Mouse (Mus musculus): ENCODE results near the gene Ascc1. TPM values are rescaled to one million over a fixed set of nuclear protein-coding genes. Genes with fewer than 3 reads are reported as not detected.
A peak's percentile ranks its signal among the peaks of the same experiment; 100 is the strongest.

The Ascc1 gene
- total and polyA plus RNA-seq, 2 experiments, result 10.8 to 12.9 TPM

- 97% methylated on average over 10 of the region's 10 CpGs for WGBS
Measured at GRCm38 (mm10) chr10:60050581-60050980, 48.0 kb downstream of the Ascc1 start.

DNA sequence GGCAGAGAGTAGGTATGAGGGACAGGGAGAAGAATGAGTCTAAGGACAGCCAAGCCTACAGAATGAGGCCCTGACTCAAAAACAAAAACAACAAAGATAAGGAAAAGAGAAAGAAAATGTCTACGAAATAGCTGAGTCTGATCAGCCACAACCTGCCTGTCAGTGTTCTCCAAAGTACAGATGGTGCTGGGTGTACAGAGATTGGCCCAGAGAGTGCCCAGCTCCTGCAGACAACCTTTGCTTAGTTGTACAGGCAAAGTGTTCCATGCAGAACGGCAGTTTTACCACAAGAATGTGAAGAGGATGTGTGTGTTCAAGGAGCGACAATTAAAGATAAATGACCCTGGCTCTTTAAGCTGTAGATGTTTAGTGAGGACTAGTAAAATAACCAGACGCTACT, 50.5 kb downstream of the Ascc1 start:
- H3K79me2 ChIP-seq (ENCODE audit: control insufficient read depth, insufficient read depth, low read length), result no peaks in the 10 kb centered on the region; the same call in 1 of the 2 replicates

More at GRCm38 (mm10) chr10:60050581-60050980, 48.0 kb downstream of the Ascc1 start:
- Histone ChIP-seq H3K9ac (ENCODE audit: low read depth, low read length) (no peak overlapping the region), H3K4me3 (ENCODE audit: insufficient read depth, low read depth, low read length) (no peak overlapping the region), H3K4me1 (ENCODE audit: control insufficient read depth, insufficient read depth, low read length) (no peaks in the 10 kb centered on the region), H3K27me3 (ENCODE audit: control insufficient read depth, insufficient read depth, low read length) (no peaks in the 10 kb centered on the region), H3K27ac (replicated peaks; ENCODE audit: insufficient read depth, low read depth, low read length) (no peak overlapping the region), H3K36me3 (ENCODE audit: control insufficient read depth, insufficient read depth, low read length) (peaks cover 4% of the 10 kb centered on the region), H3K79me2 (ENCODE audit: control insufficient read depth, insufficient read depth, low read length) (no peaks in the 10 kb centered on the region; the same call in 1 of the 2 replicates)
- no peak for TF ChIP-seq POLR2A (IDR thresholded peaks at IDR 0.05; ENCODE audit: extremely low read depth, insufficient read depth, low read length)
- no peak for TF ChIP-seq CTCF (IDR thresholded peaks at IDR 0.05; ENCODE audit: low read depth, low read length)
- DNase-seq (ENCODE audit: extremely low read depth, low read depth, low spot score), result no peak

GRCm38 (mm10) chr10:60062173-60062572, 59.6 kb downstream of the Ascc1 start:
- 89% methylated on average over 5 of the region's 5 CpGs for WGBS
- H3K9ac ChIP-seq (ENCODE audit: low read depth, low read length), result no peak overlapping the region
- H3K4me3 ChIP-seq (ENCODE audit: insufficient read depth, low read depth, low read length), result no peak overlapping the region
- TF ChIP-seq CTCF (IDR thresholded peaks at IDR 0.05; ENCODE audit: low read depth, low read length), result no peak
- no peak for TF ChIP-seq POLR2A (IDR thresholded peaks at IDR 0.05; ENCODE audit: extremely low read depth, insufficient read depth, low read length)
- no peaks in the 10 kb centered on the region for H3K79me2 ChIP-seq (ENCODE audit: control insufficient read depth, insufficient read depth, low read length)
- no peak for DNase-seq (ENCODE audit: extremely low read depth, low read depth, low spot score)
- no peaks in the 10 kb centered on the region for H3K4me1 ChIP-seq (ENCODE audit: control insufficient read depth, insufficient read depth, low read length)
- H3K27ac ChIP-seq (replicated peaks; ENCODE audit: insufficient read depth, low read depth, low read length), result no peak overlapping the region
- H3K36me3 ChIP-seq (ENCODE audit: control insufficient read depth, insufficient read depth, low read length), result peaks cover 2% of the 10 kb centered on the region; the same call in 1 of the 2 replicates
- H3K27me3 ChIP-seq (ENCODE audit: control insufficient read depth, insufficient read depth, low read length), result no peaks in the 10 kb centered on the region

More for the DNA sequence above, 50.5 kb downstream of the Ascc1 start:
- H3K9ac ChIP-seq (ENCODE audit: low read depth, low read length), result no peak overlapping the region
- no peak overlapping the region for H3K4me3 ChIP-seq (ENCODE audit: insufficient read depth, low read depth, low read length)
- no peaks in the 10 kb centered on the region for H3K27me3 ChIP-seq (ENCODE audit: control insufficient read depth, insufficient read depth, low read length)
- TF ChIP-seq POLR2A (IDR thresholded peaks at IDR 0.05; ENCODE audit: extremely low read depth, insufficient read depth, low read length) (no peak), CTCF (IDR thresholded peaks at IDR 0.05; ENCODE audit: low read depth, low read length) (no peak)
- no peak for DNase-seq (ENCODE audit: extremely low read depth, low read depth, low spot score)
- 88% methylated on average over 4 of the region's 4 CpGs for WGBS
- no peaks in the 10 kb centered on the region for H3K4me1 ChIP-seq (ENCODE audit: control insufficient read depth, insufficient read depth, low read length)
- no peak overlapping the region for H3K27ac ChIP-seq (replicated peaks; ENCODE audit: insufficient read depth, low read depth, low read length)
- peaks cover 4% of the 10 kb centered on the region for H3K36me3 ChIP-seq (ENCODE audit: control insufficient read depth, insufficient read depth, low read length)

DNA sequence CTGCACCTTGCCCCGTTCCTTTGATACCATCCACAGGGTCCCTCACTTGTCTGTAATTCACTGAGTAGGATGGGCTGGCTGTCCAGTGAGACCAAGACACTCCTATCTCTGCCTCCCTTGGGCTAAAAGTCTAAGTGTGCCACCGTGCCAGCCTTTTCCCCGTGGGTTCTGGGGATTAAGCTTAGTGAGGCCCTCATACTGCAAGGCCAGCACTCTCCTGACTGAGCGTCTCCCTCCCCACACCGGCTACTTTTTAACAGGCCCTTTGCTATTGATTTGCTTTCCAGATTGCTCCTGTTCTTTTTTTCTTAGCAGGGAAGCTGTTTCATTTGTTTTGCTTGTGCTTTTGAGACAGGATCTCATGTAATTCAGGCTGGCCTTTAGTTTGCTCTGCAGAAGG, 60.3 kb downstream of the Ascc1 start:
- 54% methylated on average over 5 of the region's 5 CpGs for WGBS
- peaks cover 2% of the 10 kb centered on the region; the same call in 1 of the 2 replicates for H3K36me3 ChIP-seq (ENCODE audit: control insufficient read depth, insufficient read depth, low read length)
- DNase-seq (ENCODE audit: extremely low read depth, low read depth, low spot score), result no peak
- no peak overlapping the region for H3K4me3 ChIP-seq (ENCODE audit: insufficient read depth, low read depth, low read length)
- no peaks in the 10 kb centered on the region for H3K4me1 ChIP-seq (ENCODE audit: control insufficient read depth, insufficient read depth, low read length)
- no peak overlapping the region for H3K27ac ChIP-seq (replicated peaks; ENCODE audit: insufficient read depth, low read depth, low read length)
- no peaks in the 10 kb centered on the region for H3K27me3 ChIP-seq (ENCODE audit: control insufficient read depth, insufficient read depth, low read length)
- H3K9ac ChIP-seq (ENCODE audit: low read depth, low read length), result no peak overlapping the region
- no peaks in the 10 kb centered on the region for H3K79me2 ChIP-seq (ENCODE audit: control insufficient read depth, insufficient read depth, low read length)
- TF ChIP-seq CTCF (IDR thresholded peaks at IDR 0.05; ENCODE audit: low read depth, low read length) (no peak), POLR2A (IDR thresholded peaks at IDR 0.05; ENCODE audit: extremely low read depth, insufficient read depth, low read length) (no peak)

- no peak for DNase-seq (ENCODE audit: extremely low read depth, low read depth, low spot score)
- Histone ChIP-seq H3K27ac (replicated peaks; ENCODE audit: insufficient read depth, low read depth, low read length) (no peak overlapping the region), H3K4me1 (ENCODE audit: control insufficient read depth, insufficient read depth, low read length) (no peaks in the 10 kb centered on the region), H3K27me3 (ENCODE audit: control insufficient read depth, insufficient read depth, low read length) (no peaks in the 10 kb centered on the region), H3K9ac (ENCODE audit: low read depth, low read length) (no peak overlapping the region), H3K79me2 (ENCODE audit: control insufficient read depth, insufficient read depth, low read length) (no peaks in the 10 kb centered on the region), H3K4me3 (ENCODE audit: insufficient read depth, low read depth, low read length) (no peak overlapping the region), H3K36me3 (ENCODE audit: control insufficient read depth, insufficient read depth, low read length) (peaks cover 2% of the 10 kb centered on the region; the same call in 1 of the 2 replicates)
- WGBS, result 85% methylated on average over 3 of the region's 3 CpGs
- TF ChIP-seq CTCF (IDR thresholded peaks at IDR 0.05; ENCODE audit: low read depth, low read length), result peak; percentile 48
- no peak for TF ChIP-seq POLR2A (IDR thresholded peaks at IDR 0.05; ENCODE audit: extremely low read depth, insufficient read depth, low read length)
Measured at GRCm38 (mm10) chr10:60066524-60066923, 63.9 kb downstream of the Ascc1 start.

DNA sequence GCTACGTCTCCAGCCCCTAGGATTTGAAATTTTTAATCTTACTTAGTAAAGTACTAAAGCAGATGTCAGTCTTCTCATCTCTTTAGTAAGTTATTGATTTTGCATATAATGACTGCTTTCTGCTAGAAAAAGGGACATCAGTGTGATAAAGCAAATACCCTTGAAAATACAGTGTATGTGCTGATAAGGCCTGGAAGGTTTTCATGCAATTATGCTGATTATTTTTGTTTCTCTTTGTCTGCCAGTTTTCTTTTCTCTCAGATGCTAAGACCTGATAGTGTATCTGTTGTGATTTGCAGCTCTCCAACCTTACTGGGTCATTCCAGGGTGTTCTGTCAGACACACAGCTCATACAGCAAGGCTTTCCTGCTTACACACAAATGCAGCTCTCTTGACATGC, 72.6 kb downstream of the Ascc1 start:
- no peak overlapping the region for H3K27ac ChIP-seq (replicated peaks; ENCODE audit: insufficient read depth, low read depth, low read length)
- H3K9ac ChIP-seq (ENCODE audit: low read depth, low read length), result no peak overlapping the region
- no peak for DNase-seq (ENCODE audit: extremely low read depth, low read depth, low spot score)
- H3K4me3 ChIP-seq (ENCODE audit: insufficient read depth, low read depth, low read length), result no peak overlapping the region
- H3K27me3 ChIP-seq (ENCODE audit: control insufficient read depth, insufficient read depth, low read length), result no peaks in the 10 kb centered on the region
- H3K4me1 ChIP-seq (ENCODE audit: control insufficient read depth, insufficient read depth, low read length), result no peaks in the 10 kb centered on the region
- no peaks in the 10 kb centered on the region for H3K36me3 ChIP-seq (ENCODE audit: control insufficient read depth, insufficient read depth, low read length)
- WGBS, result 95% methylated on average over 1 of the region's 1 CpGs
- TF ChIP-seq CTCF (IDR thresholded peaks at IDR 0.05; ENCODE audit: low read depth, low read length) (no peak), POLR2A (IDR thresholded peaks at IDR 0.05; ENCODE audit: extremely low read depth, insufficient read depth, low read length) (no peak)
- H3K79me2 ChIP-seq (ENCODE audit: control insufficient read depth, insufficient read depth, low read length), result no peaks in the 10 kb centered on the region

All from liver, adult 2 months (tissue).